Mouse (Mus musculus) heart, adult 8-10 months (tissue): ENCODE measurements around the gene Sf1. TPM values are rescaled to one million over a fixed set of nuclear protein-coding genes. Genes with fewer than 3 reads are reported as not detected.

Experiments
- DNase-seq: peaks from one replicate; pipeline ENCODE4 v3.0.0; 2022; ENCODE audit warnings: low spot score
- total RNA-seq, 4 experiments: library from RNA; stranded (reverse); gene quantifications; 2 replicates each; pipeline ENCODE4 v1.2.4; 2022

Sf1 gene
- 100 to 1,000 TPM in 1 of 4 experiments, 10 to 100 TPM in 3; 84.3 to 103 (median 91.3) TPM for total RNA-seq

DNA sequence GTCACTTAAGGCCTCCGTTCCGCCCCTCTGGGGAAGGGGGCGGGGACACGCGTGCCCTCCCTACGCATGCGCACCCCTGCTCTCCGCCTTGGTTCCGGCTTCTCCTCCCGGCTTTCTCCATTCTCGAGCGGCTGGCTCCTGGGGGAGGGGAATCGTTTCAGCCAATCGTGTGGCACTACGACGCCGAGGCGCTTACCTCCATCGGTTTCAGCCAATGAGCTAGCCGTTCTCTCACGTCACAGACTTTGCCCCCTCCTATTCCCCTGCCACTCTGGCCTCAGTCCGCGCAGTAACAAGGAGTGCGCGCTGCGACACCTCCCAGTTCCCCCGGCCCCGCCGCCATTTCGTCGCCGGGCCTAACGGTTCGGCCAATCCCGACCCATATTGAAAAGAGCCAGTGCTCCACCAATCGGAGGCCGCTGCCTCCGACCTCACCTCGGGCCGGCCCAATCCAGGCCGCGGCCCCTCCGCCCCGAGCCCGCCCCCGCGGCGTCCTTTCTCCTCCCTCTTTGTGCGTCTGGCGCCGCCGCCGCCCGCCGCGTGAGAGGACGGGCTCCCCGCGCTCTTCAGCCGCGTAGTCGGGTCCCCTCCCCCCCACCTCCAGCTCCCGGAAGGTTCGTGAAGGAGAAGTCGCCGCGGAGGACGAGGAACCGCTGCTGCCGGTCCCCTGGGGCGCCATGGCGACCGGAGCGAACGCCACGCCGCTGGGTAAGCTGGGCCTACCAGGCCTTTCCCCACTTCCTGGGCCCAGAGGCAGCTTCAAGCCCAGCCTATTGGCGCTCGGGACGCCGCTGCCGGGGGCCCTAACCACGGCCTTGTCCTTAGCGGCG, at the start of gene Sf1:
Sf1 (plus strand) TSS at position 280 of the 830 bp plus-strand sequence.
- DNase-seq: peak; percentile 100

DNA sequence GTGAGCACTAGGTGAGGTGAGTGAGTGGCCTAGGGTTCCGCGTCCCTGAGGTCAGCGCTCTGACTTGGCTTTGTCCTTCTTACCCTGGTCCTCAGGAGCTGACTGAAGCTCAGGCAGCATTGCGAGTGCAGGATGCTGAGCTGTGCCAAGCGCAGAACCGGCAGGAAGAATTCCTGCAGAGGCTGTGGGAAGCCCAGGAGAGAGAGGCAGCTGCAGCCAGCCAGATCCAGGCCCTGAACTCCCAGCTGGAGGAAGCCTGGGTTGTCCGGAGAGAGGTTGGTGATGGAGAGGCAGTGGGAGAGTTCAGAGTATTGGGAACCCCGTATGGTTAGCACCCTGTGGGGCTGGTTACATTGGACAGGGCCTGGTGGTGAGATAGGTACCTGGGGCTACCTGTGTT, 49.7 kb upstream of the Sf1 start:
- no peak for DNase-seq

DNA sequence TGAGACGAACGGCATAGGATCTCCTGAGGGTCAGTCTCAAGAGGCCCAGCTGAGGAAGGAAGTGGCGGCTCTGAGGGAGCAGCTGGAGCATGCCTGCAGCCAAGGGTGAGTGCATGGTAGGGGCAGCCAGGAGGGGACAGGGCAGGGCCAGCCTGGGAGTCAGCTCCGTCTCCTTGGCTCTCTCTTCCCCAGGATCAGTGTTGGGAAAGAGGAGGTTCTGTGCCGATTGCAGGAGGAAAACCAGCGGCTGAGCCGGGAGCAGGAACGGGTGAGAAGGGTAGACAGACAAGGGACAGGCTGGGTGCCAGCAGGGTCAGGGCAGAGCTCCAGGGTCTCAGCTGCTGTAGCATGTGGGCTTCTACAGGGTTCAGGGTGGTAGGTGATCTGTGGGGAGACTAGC, 49.0 kb upstream of the Sf1 start:
- DNase-seq: no peak

DNA sequence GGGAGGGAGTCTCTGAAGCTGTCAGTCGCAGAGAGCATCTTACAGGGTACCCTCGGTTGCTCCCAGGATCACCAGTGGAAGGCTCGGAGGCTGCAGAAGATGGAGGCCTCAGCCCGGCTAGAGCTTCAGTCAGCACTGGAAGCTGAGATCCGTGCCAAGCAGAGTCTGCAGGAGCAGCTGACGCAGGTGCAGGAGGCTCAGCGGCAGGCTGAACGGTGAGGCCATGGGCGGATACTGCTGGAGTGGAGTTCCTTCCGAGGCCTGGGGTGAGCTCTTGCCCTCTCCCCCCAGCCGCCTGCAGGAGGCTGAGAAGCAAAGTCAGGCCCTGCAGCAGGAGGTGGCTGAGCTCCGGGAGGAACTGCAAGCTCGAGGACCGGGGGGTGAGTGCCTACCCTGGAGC, 47.9 kb upstream of the Sf1 start:
- DNase-seq: no peak

DNA sequence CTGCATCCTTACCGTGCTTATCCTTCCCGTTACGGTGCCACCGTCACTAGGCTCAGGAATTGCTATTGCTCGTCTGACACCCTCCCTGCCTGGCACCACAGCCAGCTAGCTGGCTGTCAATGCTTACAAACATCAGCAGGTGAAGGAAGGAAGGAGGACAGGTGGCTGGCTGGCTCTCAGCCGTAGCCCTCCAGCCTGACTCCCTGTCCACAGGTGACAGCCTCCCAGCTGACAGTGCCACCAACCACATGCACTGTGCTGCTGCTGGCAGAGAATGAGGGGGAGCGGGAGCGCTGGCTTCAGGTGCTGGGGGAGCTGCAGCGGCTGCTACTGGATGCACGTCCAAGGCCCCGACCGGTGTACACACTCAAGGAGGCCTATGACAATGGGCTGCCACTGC, 45.3 kb upstream of the Sf1 start:
- no peak for DNase-seq

DNA sequence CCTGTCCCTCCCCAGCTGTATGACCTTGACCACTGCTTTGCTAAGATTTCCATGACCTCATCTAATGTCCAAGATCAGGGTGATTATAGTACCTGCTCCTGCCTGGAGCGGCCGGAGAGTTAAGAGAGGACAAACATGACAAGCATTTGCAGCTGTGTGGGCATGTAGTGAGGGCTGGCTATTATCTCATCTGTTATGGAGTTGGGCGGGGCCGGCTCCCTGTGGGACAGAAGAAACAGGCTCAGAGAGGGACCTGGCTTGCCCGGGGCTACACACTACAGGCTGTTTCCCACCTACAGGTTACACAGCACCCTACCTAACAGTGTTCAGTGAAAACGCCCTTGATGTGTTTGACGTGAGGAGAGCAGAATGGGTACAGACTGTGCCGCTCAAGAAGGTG, 42.1 kb upstream of the Sf1 start:
- DNase-seq: no peak

DNA sequence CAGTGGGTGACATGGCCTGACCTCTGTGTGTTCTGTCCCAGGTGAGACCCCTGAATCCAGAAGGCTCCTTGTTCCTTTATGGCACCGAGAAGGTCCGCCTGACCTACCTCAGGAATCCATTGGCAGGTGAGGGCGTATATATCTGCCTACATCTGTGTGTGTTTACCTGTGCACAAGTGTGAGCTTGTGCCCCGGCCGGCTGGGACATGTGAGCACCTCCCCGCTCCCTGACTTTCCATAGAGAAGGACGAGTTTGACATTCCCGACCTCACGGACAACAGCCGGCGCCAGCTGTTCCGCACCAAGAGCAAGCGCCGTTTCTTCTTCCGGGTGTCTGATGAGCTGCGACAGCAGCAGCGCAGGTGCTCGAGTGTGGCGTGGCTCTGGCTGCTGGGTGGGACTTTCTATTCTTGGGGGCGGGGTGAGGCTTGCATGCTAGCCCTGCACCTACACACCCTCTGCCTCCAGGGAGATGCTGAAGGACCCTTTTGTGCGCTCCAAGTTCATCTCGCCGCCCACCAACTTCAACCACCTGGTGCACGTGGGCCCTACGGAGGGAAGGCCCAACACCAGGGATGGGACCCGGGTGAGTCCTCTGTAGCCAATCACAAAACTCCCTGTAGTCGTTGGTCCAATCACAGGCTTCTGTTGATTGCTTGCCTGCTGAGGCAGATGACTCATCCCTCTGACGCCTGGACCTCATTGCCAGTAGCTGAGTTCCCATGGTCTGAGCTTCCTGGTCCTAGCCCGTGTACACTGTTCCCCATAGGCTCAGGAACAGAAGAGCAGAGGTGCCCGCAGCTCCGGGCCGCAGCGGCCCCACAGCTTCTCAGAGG, 41.5 kb upstream of the Sf1 start:
- DNase-seq: no peak

DNA sequence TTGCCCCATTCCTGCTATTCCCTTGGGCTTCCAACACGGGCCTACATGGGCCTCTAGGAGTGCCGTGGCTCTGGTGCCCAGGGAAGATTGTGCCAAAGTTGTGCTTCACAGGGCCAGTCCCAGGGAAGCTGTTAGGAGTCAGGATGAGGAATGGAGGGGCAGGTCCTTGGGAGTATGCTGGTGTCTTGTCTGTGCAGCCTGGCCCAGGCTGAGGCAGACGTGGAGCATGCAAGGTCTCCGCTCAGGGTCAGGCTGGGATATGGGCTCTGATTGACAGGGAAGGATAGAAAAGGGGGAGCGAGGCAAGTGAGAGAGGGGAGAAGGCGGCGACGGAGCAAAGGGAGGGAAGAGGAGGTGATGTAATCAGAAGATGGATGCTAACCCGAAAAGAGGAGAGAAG, 38.7 kb upstream of the Sf1 start:
- no peak for DNase-seq

DNA sequence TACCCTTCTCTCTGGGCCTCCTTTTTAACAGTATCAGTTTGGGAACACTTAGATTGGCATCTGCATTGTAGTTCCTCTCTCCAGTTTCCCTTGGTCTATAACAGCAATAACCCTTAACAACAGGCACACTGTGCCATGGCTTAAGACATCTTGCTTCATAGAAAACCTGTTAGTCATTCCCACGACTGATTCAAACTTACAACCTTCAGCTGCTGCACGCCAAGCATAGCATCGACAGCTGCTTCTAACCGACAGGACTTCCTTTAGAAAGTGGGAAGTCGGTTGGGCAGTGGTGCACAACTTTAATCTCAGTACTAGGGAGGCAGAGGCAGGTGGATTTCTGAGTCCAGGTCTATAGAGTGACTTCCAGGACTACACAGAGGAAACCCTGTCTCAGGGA, 32.3 kb upstream of the Sf1 start:
- DNase-seq: no peak

DNA sequence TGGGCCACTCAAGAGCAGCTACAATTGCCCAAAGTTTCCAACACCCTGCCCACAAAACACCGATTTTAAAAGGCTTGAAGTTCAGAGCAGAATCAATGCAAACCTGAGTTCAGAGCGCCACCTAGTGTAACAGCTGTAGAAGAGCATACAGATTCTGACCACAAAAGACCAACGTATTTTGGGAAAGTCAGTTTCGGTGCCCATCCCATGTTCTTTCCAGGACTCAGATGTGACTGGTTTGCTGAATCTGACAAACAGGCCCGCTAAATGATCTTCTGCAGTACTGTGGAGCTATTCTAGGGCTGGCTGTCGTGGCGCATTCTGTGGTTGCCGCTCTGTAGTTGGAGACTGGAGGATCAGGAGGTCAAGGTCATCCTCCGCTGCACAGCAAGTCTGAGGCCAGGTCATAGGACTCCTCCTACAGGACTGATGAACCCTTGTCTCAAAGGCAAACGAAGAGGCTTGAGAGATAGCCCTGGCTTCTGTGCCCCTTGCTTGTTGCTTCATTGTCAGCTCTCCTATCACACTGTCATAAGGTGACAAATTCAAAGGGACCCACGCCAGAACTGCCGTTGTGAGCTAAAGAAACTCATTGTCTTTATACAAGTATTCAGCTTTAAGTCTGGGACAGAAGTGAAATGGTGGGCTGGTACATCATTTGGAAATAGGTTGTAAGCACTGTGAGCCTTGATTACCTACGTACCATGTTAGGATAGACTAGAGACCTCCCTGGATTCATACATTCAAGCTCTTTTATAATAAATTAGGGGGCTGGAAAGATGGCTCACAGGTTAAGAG, 31.6 kb upstream of the Sf1 start:
- peak; percentile 71 for DNase-seq

DNA sequence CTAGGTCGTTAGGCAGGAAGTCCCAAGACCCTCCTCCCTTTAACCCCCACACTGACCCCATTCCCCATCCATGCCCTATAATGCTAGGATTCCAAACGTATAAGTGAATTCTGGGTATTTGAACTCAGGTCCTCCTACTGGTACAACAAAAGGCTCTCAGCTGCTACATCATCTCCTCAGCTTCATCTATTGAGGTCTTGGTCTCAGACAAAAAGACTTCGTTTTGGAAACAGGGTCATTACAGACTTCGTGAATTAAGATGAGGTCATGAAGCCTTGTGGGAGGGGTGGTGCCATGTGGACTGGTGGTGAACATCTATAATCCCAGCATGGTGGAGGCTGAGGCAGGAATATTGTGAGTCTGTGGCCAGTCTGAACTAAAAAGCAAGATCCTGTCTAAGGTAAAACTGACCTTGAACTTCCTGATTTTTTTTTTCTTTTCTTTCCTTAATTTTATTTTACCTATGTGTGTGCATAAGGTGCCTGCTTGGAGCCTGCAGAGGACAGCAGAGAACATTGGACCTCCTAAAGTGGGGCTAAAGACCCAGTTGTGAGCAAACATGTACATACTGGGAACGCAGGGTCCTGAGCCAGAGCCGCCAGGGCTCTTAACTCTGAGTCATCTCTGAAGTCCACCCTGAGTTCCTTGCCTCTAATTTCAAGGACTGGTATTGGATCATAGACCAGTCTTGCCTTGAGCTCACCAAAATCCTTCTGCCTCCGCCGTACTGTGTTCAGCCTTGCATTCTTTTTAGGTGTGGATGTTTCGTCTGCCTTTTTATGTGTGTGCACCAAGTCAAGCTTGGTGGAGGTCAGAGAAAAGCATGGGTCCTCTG, 29.5 kb upstream of the Sf1 start:
- no peak for DNase-seq

DNA sequence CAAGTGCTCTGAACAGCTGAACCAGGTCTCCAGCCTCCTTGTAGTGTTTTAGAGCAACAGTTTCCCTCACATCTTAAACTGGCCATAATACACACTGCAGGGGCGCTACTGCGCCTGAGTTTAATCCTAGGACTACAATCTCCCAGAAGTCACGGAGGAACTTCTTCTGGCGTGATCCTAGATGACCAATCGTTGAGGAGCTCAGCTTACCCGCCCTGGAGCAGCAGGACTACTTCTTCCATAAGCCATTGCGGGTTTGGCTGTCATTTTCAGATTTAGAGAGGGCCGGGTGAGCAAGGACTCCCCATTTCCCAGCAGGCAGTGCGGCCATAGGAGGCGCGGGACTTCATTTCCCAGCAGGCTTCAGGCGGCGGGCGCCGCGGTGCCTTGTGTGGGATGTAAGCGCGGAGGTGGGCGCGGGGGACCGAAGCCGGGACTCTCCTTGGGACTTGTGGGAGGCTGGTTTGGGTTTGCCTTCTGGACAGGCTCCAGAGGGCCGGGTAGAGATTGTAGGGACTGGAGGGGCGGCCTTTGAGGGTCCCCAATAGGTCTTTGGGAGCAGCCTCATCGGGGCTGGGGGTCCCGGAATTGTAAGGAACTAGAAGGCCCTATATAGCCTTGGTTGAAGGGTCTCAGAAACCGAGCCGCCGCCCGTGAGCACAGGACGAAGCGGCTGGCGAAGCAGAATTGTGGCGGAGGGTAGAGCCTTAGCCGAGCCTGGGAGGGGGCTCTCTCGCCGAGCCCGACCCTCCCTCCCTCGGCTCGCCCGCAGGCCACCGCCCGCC, 28.6 kb upstream of the Sf1 start, which contains the start of gene Men1:
Men1 (plus strand) TSS at position 307 of the 785 bp plus-strand sequence.
- DNase-seq: peak; percentile 98

DNA sequence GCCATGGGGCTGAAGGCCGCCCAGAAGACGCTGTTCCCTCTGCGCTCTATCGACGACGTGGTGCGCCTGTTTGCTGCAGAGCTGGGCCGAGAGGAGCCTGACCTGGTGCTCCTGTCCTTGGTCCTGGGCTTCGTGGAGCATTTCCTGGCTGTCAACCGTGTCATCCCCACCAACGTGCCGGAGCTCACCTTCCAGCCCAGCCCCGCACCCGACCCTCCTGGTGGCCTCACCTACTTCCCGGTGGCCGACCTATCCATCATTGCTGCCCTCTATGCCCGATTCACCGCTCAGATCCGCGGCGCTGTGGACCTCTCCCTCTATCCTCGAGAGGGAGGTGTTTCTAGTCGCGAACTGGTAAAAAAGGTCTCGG, 28.0 kb upstream of the Sf1 start:
- no peak for DNase-seq

DNA sequence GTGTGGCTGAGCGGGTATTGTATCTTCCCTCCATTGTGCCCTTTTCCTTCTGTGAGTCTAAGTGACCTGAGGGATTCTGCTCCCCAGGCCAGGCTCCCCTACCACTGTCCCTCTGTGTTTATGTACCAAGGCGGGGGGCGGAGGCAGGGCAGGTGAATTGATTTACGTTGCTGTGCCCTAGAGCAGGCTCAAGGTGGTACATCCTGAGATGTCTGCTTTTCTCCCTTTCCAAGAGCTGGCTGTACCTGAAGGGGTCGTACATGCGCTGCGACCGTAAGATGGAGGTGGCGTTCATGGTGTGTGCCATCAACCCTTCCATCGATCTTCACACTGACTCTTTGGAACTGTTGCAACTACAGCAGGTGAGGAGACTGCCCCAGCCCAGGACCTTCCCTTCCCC, 26.6 kb upstream of the Sf1 start:
- DNase-seq: no peak

DNA sequence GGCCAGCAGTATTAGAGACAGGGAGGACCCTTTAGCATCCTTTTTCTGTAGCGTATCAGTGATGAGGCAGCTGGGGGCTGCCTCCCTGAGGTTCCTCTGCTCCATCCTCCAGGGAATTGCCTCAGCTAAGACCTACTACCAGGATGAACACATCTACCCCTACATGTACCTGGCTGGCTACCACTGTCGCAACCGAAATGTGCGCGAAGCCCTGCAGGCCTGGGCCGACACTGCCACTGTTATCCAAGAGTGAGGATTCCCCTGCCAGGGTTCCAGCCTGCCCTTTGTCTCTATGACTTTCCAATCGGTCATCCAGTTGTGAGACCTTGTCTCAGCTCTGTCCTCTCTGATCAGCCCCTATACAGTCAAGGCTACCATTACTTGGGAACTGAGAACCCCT, 25.3 kb upstream of the Sf1 start:
- no peak for DNase-seq

DNA sequence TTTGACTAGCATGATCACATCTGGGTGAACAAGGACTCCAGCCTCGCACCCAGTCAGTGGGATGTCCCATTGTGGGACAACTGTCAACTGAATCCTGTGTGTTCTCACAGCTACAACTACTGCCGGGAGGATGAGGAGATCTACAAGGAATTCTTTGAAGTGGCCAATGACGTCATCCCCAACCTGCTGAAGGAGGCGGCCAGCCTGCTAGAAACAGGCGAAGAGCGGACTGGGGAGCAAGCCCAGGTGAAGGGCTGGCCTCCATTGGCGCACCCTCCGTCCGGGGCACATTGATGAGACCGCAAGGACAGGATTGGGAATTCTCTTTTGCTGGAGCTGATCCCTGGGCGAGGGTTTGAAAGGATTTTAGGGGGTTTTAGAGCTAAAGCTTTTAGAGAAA, 24.8 kb upstream of the Sf1 start:
- no peak for DNase-seq

DNA sequence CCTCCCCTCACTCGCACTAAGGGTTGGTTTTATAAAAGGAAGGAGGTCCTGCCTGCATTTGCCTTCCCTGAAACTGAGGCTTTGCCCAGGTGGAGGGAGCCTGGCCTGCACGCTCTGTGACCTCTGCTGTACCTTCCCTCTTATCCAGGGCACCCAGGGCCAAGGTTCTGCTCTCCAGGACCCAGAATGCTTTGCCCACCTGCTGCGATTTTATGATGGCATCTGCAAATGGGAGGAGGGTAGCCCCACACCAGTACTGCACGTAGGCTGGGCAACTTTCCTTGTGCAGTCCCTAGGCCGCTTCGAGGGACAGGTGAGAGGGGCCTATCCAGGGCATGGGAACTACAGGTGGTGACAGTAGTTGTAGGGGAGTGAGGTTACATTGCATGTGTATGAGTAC, 24.3 kb upstream of the Sf1 start:
- DNase-seq: no peak

DNA sequence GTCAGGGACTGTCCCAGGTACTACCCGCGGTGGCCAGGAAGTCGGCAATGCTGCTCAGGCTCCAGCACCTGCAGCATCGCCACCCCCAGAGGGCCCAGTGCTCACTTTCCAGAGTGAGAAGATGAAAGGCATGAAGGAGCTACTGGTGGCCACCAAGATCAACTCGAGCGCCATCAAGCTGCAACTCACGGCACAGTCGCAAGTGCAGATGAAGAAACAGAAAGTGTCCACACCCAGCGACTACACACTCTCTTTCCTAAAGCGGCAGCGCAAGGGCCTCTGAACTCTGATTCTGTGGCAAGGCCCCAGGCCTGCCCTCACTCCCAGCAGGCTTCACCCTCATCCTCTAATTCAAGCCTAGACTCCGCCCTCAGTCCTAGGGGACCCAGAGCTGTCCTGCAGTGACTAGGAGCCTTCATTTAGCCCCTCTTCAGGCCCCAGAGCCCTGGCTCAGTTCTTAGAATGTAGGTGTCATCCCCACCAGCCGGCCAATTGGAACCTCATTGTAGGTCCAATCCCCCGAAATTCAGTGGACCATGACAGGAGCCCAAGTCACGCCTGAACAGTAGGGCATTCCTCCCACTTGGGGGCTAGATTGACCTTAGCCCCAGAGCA, 23.5 kb upstream of the Sf1 start:
- no peak for DNase-seq

DNA sequence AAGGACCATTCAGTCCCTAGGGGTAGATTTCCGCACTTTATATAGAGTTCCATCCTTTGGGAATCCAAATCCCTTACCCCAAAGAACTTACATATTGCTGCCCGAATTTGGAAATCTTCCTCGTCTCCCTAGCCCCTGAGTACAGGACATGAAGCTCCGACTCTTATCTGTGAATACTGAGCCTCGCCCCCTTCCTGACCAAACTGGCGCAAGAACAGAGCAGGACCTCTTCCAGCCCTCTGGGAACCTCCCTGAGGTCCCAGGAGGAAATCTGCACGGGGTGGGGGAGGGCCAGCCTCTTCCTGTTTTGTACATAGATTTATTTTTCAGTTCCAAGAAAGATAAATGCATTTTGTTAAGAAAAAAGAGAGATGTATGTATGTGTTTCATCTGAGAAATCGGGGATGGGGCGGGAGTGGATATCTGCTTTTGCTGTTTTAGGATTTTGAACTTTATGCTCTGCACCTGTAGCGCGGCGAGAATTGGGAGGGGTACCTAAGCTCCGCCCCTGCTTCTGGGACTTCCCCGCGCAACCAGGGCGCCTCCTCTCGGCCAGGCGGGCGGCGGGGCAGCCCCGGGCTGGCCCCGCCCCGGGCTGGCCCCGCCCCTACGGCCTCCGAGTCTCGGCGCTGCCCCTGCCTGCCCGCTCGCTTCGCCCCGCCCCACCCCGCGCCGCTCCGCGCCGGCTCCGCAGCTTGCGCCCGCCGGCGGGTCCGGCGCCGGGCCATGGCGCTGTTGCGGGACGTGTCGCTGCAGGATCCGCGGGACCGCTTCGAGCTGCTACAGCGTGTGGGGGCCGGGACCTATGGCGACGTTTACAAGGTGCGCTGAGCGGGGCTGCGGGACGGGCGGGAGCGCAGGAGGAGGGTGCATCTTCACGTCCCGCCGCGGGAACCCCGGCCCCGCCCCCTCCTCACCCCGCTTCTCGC, 22.7 kb upstream of the Sf1 start, which contains the start of gene Map4k2:
Map4k2 (plus strand) TSS at position 612 of the 929 bp plus-strand sequence.
- DNase-seq: peak; percentile 81
